Mouse (Mus musculus): ENCODE measurements around the gene Xrcc6.
"Not testable (repeated sequence)": the region's sequence is repeated elsewhere in the genome, so short reads cannot be mapped to it uniquely, and the experiment has no call there.

Xrcc6 gene

DNA sequence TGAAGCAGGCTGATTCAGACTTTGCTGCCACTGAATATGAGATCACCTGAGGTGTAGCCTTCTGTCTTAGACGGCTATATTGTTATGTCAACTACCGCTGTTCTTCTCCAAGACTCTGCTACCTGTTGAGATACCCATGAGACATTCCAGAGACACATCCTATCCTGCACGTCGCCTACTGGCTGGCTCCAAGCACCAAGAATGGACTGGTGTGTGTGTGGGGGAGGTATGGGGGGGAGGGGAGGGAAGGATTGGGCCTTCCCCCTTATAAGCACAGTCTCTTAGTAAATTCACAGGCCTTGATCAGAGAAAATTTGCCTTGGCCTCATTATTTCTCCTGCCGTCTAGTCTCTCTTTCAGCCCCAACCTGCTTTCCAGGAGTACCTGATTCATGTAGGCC is 19.8 kb upstream of the Xrcc6 start:
- DNase-seq, result no peak

GRCm38 (mm10) chr15:81968447-81968846 is 19.2 kb upstream of the Xrcc6 start:
- no peak for DNase-seq

GRCm38 (mm10) chr15:81969173-81969572 is 18.5 kb upstream of the Xrcc6 start:
- DNase-seq, result no peak

- not testable (repeated sequence) for DNase-seq
Observed at GRCm38 (mm10) chr15:81969635-81970034, 18.0 kb upstream of the Xrcc6 start.

DNA sequence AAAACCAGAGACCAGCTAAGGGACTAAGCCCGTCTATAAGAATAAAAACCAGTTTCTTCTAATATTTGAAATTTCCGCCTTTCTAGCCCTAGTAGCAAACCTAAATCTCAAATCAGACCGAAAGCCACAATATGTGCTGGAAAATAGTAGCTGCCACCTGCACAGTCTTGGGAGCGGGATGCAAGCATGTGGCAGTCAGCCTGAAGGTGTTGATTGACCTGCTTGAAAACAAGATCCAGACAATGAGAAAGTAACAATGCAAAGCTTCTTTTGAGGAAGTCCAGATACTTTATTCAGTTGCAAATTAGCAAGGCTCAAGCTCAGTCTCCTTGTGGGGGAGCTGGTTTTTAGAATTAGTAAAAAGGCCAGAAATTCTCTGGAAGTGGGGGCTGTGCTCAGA is 17.1 kb upstream of the Xrcc6 start:
- not testable (repeated sequence) for DNase-seq

DNA sequence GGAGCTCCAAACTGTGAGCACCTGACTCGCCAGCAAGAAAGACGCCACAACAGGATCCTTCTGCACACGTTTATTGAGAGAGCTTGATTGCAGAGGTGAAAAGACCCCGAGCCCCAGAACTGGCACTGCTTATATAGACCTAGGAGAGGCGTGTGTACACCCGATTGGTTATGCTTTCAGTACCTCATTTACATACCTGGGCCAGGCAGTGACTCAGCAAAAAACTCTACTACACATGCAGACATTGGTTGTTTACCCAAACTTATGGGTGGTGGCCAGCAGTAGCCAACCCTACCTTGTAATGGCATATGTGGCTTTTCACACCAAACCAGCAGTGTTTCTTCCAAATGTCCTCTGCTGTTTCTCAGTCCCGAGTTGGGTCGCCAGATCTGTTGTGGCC is 12.5 kb upstream of the Xrcc6 start:
- not testable (repeated sequence) for DNase-seq

DNA sequence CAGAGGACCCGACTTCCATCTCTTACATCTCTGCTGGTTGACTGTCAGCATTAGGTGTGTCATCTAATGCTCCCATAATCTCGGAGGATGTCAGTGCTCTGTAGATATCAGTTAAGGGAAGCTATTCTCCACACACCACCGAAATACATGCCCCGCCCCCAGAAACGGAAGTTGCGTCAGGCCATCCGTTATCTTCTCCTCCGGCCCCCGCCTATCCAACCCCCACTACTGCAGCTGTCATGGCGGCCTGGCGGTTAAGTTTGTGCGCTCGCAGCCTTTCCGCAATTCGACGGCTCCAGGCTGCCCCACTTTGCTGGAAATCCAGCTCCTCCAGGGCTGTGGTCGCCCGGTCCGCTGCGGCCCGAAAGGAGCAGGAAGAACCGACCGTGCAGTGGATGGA is 7.3 kb upstream of the Xrcc6 start, which contains the start of gene 1700029P11Rik:
Gene 1700029P11Rik, plus strand, starts transcription at position 220 of the 400 bp plus-strand sequence.
- DNase-seq, result no peak

DNA sequence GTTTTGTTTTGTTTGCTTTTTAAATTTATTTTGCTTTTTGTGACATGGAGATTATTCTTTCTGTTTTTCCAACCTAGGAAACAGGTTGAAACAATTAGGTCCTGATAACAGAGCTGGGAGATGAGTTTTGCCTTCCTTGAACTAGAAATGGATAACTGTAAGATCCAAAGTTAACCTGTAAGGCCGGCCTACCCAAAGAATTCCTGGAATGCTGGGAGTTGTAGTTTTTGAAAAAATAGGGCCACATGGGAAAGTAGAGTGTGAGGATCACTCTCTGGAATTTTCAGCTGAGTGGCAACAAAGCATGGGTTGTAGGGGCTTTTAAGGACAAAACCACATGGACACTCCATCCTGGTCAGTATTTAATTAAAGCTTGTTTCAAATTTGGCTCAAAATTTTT is 5.5 kb upstream of the Xrcc6 start:
- peak; percentile 15 for DNase-seq

GRCm38 (mm10) chr15:81985267-81986161 is 2.1 kb upstream of the Xrcc6 start:
- DNase-seq, result peak; percentile 90

DNA sequence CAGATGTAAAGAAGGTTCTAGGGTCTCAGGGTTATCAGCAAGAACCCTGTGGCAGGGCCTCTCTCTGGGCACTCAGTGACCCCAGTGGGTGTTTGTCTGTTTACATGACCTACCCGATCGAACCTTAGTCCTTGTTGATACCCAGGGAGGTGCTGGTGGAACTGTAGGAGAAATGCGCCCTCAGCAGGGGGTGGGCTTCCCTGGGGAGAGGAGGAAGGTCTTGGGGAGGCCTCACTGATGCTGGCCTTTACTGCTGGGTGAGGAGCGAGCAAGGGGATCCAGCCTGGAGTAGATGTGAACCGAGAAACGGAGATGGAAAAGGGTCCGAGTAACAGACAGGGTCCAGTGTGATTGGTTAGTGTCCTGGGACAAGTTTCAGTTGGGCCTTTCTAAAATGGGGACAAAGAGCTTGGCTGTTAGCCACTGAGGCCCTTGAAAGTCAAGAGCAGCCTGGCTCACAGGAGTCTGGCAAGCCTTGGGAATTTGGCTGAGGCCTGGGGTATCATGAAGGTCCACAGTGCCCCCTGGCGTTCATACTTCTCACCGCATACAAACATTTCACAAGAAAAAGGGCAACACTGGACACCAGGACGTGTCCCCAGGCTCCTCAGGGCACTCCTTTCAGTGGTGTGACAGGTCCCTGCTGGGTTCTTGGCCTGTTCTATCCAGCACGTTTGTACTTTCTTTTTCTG is 1.9 kb downstream of the Xrcc6 start:
- DNase-seq, result peak; percentile 94

- DNase-seq, result no peak
Observed at GRCm38 (mm10) chr15:81990549-81990948, 2.9 kb downstream of the Xrcc6 start.

GRCm38 (mm10) chr15:81993992-81994391 is 6.4 kb downstream of the Xrcc6 start:
- DNase-seq, result no peak

- no peak for DNase-seq
Observed at GRCm38 (mm10) chr15:82004257-82004656, 16.6 kb downstream of the Xrcc6 start.

DNA sequence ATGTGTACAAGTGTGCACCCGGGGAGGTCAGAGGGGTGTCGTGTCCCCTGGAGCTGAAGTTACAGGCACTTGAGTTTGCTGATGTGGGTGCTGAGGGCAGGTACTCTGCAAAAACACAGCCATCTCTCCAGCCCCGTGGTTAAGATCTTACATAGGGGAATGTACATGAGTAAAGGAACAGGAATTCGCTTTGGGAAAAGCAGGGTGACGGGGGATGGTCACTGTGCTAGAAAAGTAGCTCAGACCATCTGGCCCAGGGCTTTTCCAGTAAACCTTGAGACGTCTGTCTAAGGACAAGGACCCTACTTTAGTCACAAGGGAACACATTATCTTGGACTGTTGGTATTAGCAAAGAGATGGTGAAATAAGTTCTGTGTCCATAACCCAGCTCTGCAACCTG is 24.3 kb downstream of the Xrcc6 start:
- DNase-seq, result no peak

- DNase-seq, result no peak
Observed at GRCm38 (mm10) chr15:82014745-82015391, 27.2 kb downstream of the Xrcc6 start.

- DNase-seq, result peak; percentile 51
Observed at GRCm38 (mm10) chr15:82015392-82016100, 27.9 kb downstream of the Xrcc6 start.

DNA sequence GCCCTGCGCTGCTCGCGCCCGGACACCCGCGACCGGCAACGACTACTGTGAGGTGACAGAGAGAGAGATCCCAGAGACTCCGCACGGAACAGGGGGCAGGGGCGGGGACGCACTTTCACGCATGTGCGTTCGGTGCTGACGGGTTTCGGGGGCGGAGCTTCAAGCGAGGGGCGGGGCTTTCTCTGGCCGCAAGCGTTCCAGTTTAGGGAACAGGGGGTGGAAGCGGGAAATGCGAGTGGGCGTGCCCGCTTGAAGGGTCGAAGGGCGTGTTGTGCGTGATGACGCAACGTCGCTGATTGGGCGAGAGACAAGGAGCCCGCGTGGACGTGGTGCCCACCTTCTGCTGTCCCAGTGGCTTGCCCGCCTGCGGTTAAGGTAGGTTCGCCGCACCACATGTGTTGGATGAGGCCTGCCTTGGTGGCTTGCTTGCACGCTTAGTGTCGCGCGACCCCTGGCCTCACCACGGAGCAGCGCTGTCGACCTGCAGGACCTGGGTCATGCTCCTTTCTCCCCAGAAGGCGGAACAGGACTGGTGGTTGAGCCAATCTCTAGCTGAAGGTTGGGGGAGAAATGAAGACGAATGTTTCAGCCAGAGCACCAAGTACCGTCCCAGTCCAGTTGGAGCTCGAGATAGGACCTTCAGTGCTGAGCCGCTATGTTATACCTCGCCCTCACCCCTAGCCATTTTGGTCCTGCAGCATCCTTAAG is 28.6 kb downstream of the Xrcc6 start:
- peak; percentile 99 for DNase-seq

DNA sequence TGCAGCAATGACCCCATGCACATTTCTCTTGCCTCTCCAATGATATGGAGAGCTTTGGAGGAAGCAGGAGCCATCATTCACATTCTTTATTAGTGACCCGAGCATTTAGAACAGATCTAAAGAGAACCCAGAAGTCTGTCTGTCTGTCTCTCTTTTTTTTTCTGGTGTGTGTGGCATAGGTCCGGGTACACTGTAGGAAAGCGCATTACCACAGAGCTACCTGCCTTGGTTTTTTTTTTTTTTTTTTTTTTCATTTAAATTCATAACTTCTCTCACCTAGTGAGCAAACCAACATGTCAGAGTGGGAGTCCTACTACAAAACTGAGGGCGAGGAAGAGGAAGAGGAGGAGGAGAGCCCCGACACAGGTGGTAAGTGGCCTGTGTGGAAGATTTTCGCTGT is 29.2 kb downstream of the Xrcc6 start:
- DNase-seq, result no peak

GRCm38 (mm10) chr15:82017461-82017860 is 29.8 kb downstream of the Xrcc6 start:
- no peak for DNase-seq

- no peak for DNase-seq
Observed at GRCm38 (mm10) chr15:82019288-82019687, 31.7 kb downstream of the Xrcc6 start.

DNA sequence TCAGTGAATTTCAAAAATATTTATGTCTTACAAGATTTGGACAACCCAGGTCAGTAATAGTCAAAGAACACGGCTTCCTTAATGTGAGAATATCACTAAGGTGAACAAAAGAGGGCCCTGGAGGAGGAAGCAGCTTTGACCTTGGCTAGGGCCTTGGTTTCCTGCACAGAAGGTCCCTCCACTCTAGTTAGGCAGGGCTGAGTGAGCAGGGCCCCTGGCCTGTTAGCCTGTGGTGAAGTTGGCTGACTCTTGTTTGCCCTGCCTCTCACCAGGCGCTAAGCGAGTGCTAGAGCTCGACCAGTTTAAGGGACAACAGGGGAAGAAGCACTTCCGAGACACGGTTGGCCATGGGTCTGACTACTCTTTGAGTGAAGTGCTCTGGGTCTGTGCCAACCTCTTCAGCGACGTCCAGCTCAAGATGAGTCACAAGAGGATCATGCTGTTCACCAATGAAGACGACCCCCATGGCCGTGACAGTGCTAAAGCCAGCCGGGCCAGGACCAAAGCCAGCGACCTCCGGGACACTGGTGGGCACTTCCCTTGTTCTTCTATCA is 35.0 kb downstream of the Xrcc6 start:
- no peak for DNase-seq
